Mouse (Mus musculus) embryonic facial prominence, embryonic 13.5 days (tissue): ENCODE measurements at regions not wholly inside any gene's neighbourhood (a gene's known extent, or its start where the extent isn't known, plus 50 kb on each side); places are given as distances from the start of the nearest gene placed in this dataset.

Experiments
- ATAC-seq: fragments of 200-750 bp; cut with Nextera tagmentation; 2 replicates; pipeline ENCODE4 v1.8.0; 2017; ENCODE audit warnings: low read depth; ENCODE audit not compliant: insufficient number of reproducible peaks, insufficient read depth, low FRiP score, low TSS enrichment
- H3K27ac ChIP-seq: fragments of 300-500 bp; sonication (generic); 2 replicates; pipeline ENCODE4 v1.5.1; 2015; ENCODE audit warnings: moderate library complexity, mild to moderate bottlenecking, inconsistent platforms
- H3K27me3 ChIP-seq: fragments of 300-500 bp; sonication (generic); 2 replicates; pipeline ENCODE4 v1.6.1; 2015; ENCODE audit warnings: mild to moderate bottlenecking, inconsistent platforms
- H3K36me3 ChIP-seq: fragments of 300-500 bp; sonication (generic); 2 replicates; pipeline ENCODE4 v1.6.1; 2015; ENCODE audit warnings: mild to moderate bottlenecking, inconsistent platforms
- H3K4me1 ChIP-seq: fragments of 300-500 bp; sonication (generic); 2 replicates; pipeline ENCODE4 v1.6.1; 2015; ENCODE audit warnings: inconsistent platforms
- H3K4me2 ChIP-seq: fragments of 300-500 bp; sonication (generic); 2 replicates; pipeline ENCODE4 v1.6.1; 2015; ENCODE audit warnings: moderate library complexity, mild to moderate bottlenecking, inconsistent platforms
- H3K4me3 ChIP-seq: fragments of 300-500 bp; sonication (generic); 2 replicates; pipeline ENCODE4 v1.5.1; 2015; ENCODE audit warnings: mild to moderate bottlenecking, inconsistent platforms
- H3K9ac ChIP-seq: fragments of 300-500 bp; sonication (generic); 2 replicates; pipeline ENCODE4 v1.6.1; 2015; ENCODE audit warnings: mild to moderate bottlenecking, inconsistent platforms
- H3K9me3 ChIP-seq: fragments of 300-500 bp; sonication (generic); 2 replicates; pipeline ENCODE4 v1.6.1; 2016; ENCODE audit warnings: inconsistent platforms
- WGBS: fragments of 180-500 bp; shearing (Covaris S2); methylation state at CpG from one replicate; pipeline ENCODE4 v1.1.7; 2015; ENCODE audit warnings: mixed read lengths; 5-methylcytosine and 5-hydroxymethylcytosine counted together

DNA sequence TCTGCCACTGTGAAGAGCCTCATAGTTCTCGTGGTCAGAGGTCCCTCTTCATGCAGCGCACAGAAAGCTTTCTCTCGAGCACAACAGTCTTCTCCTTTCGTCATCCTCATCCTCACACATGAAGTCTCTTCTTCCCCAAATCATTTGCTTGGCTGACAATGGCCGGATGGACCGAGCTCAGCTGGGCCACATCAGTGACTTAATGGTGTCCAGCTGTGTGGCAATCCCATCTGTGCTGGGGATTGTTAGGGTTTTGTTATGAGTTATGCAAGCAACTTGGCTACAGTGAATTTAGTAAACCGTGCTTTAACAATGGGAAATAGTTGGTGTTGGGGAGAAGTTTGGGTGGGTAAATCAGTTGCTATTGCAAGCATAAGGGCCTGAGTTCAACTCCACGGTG, 458.4 kb downstream of the Tcerg1l start:
- WGBS: 62% methylated on average over 8 of the region's 8 CpGs

DNA sequence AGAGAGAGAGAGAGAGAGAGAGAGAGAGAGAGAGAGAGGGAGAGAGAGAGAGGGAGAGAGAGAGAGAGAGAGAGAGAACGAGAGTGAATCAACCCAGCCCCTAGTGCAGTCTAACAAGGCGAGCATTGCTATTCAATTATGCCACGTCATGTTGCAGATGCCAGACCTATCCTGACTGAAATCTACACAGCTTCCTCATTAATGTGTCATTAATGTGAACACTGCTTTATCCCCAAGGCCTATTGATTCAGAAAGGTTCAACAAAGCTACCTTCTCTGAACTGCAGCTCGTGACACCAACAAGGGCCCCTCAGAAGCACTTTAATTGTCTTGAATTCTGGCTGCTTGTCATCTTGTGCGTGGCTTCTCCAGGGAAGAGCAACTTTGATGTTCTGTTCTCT, 457.4 kb downstream of the Tcerg1l start:
- H3K9ac ChIP-seq: no peak overlapping the region
- H3K9me3 ChIP-seq: no peaks in the 10 kb centered on the region
- H3K4me3 ChIP-seq: no peak overlapping the region
- 48% methylated on average over 5 of the region's 5 CpGs for WGBS
- no peaks in the 10 kb centered on the region for H3K27me3 ChIP-seq
- no peak overlapping the region for H3K27ac ChIP-seq
- H3K4me1 ChIP-seq: no peaks in the 10 kb centered on the region
- no peaks in the 10 kb centered on the region for H3K36me3 ChIP-seq
- no peak overlapping the region for H3K4me2 ChIP-seq
- no peak for ATAC-seq

More for the DNA sequence above, 458.4 kb downstream of the Tcerg1l start:
- no peak overlapping the region for H3K4me2 ChIP-seq
- H3K9me3 ChIP-seq: no peaks in the 10 kb centered on the region
- no peaks in the 10 kb centered on the region for H3K4me1 ChIP-seq
- no peak overlapping the region for H3K27ac ChIP-seq
- ATAC-seq: no peak
- H3K4me3 ChIP-seq: no peak overlapping the region
- no peaks in the 10 kb centered on the region for H3K27me3 ChIP-seq
- no peaks in the 10 kb centered on the region for H3K36me3 ChIP-seq
- no peak overlapping the region for H3K9ac ChIP-seq

DNA sequence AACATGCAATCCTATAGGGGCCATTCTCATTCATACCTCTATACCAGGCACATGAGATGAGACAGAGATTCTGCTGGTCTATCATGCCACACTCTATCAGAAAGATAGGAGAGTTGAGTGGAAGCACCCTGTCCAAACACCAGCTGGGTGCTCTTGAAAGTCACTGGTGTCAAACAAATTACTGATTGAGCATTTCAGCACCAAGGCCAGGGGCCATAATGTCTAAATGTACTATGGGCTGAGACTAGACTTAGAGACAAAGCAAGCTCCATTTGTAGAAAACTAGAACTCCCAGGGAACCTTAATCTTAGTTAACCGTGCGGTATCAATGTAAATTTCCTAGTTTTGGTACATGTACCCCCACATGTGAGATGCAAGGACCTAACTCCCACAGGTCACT, 452.5 kb downstream of the Tcerg1l start:
- no peak overlapping the region for H3K9ac ChIP-seq
- ATAC-seq: no peak
- WGBS: 89% methylated on average over 2 of the region's 2 CpGs
- no peak overlapping the region for H3K27ac ChIP-seq
- no peaks in the 10 kb centered on the region for H3K4me1 ChIP-seq
- no peaks in the 10 kb centered on the region for H3K27me3 ChIP-seq
- no peaks in the 10 kb centered on the region for H3K36me3 ChIP-seq
- H3K4me2 ChIP-seq: no peak overlapping the region
- no peak overlapping the region for H3K4me3 ChIP-seq
- H3K9me3 ChIP-seq: no peaks in the 10 kb centered on the region

DNA sequence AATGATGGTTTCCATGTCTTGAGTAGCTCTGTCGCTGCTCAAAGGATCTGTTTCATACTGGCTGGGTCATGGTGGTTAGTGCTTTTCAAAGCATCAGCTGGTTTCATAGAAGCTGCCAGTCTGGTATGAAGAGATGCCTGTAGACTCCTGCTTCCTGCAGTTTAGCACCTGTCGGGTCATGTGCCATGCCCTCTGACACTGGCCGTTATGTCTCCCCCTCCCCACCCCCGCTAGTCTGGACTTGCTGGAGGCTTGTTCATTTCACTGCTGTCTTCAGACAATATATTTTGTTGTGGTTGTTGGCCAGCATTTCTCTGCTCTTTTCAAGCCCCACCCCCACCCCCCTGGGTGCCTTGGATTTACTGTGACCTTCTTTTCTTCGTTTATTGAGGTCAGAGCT, 450.1 kb downstream of the Tcerg1l start:
- Histone ChIP-seq H3K27me3 (no peaks in the 10 kb centered on the region), H3K4me3 (no peak overlapping the region), H3K9me3 (no peaks in the 10 kb centered on the region), H3K4me1 (no peaks in the 10 kb centered on the region), H3K27ac (no peak overlapping the region), H3K9ac (no peak overlapping the region), H3K4me2 (no peak overlapping the region), H3K36me3 (no peaks in the 10 kb centered on the region)
- 30% methylated on average over 5 of the region's 5 CpGs for WGBS
- ATAC-seq: no peak

DNA sequence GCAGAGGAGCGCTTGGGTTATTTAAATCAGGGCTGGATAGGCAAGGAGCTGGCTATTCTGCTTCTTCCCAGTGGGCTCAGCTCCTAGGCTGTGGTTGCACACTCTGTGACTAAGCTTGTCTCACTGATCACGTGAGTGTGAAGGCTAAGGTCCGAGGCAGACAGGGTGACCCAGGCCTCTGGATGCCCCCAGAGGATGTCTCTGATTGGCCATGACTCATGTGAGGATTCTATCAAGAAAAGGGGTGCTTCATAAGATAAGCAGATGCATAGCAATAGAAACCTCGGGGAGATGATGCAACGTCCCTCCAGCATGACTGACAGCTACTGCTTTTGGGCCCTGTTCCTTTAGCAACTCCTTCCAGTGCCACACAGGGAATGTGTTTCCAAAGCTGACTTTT, 440.2 kb downstream of the Tcerg1l start:
- Histone ChIP-seq H3K27ac (no peak overlapping the region), H3K9ac (no peak overlapping the region), H3K9me3 (no peaks in the 10 kb centered on the region), H3K27me3 (no peaks in the 10 kb centered on the region), H3K4me2 (no peak overlapping the region), H3K4me3 (no peak overlapping the region), H3K36me3 (no peaks in the 10 kb centered on the region), H3K4me1 (no peaks in the 10 kb centered on the region)
- no peak for ATAC-seq
- 70% methylated on average over 5 of the region's 5 CpGs for WGBS

DNA sequence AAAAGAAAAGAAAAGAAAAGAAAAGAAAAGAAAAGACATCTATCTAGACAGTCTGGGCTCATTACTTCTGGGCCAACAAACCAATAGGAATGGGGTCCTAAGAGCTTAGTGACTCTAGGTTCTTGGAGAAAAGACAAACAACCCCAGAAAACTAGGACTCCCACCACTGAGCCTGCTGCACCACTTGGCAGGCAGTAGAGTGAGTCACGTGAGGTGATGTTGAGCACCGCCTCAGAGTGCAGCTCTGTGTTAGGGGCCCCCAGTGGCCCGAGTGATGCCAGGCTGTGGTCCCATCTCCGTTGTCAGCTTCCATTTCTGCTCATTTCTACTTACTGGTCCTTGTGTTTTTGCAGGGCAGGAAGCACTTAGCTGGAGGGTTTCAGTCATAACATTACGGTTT, 439.7 kb downstream of the Tcerg1l start:
- H3K4me3 ChIP-seq: no peak overlapping the region
- no peaks in the 10 kb centered on the region for H3K4me1 ChIP-seq
- no peak overlapping the region for H3K9ac ChIP-seq
- ATAC-seq: no peak
- H3K36me3 ChIP-seq: no peaks in the 10 kb centered on the region
- 78% methylated on average over 5 of the region's 5 CpGs for WGBS
- H3K4me2 ChIP-seq: no peak overlapping the region
- no peaks in the 10 kb centered on the region for H3K9me3 ChIP-seq
- no peak overlapping the region for H3K27ac ChIP-seq
- H3K27me3 ChIP-seq: no peaks in the 10 kb centered on the region

DNA sequence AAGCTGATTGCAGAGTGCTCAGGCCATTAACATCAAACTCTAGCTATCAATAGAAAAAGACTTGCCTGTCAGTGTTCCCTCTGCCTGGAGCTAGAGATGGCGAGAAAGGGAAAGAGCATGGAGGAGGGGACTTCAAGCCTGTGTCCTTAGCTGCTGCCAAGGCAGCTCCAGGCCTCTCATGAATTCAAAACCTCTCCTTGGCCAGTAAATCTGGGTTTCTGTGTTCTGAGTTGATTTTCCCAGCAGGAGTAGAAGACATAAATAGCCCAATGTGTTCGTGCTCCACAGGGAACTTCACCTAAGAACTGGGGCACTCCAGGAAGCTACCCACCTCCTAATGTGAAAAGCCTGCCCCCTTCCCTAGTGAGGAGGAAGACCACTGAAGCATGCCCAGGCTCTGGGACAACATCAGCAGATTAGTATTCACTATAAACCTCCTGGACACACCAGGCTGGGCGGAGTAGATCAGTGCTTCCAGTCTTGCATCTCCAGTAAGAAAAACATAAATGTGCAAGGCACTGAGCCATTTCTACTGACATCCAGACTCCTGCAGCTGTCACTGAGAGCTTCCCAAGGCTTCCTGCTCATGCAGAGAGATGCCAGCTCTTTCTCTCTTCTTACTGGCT, 433.9 kb downstream of the Tcerg1l start:
- Histone ChIP-seq H3K4me1 (no peaks in the 10 kb centered on the region; the same call in 1 of the 2 replicates), H3K4me2 (no peak overlapping the region), H3K9me3 (no peaks in the 10 kb centered on the region), H3K27me3 (peaks cover 4% of the 10 kb centered on the region; the same call in 1 of the 2 replicates), H3K27ac (no peak overlapping the region), H3K36me3 (no peaks in the 10 kb centered on the region), H3K9ac (no peak overlapping the region), H3K4me3 (no peak overlapping the region)
- 45% methylated on average over 3 of the region's 3 CpGs for WGBS
- no peak for ATAC-seq

DNA sequence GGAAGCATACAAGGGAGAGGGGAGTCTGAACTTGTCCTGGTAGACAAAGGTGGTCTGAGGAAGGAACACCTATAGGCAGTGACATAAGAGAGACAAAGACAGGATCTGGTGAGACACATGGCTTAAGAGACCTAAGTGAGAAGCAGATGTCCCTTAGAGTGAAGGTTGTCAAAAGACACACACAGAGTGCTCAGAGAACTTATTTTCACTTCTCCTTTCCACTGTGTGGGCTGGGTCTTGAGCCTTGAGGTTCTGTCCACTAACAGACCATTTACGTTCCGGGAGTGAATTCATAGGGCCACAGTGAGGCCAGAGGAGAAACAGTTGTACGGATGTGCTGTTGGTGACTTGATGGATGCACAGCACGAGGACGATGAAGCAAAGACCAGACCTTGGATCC, 422.8 kb downstream of the Tcerg1l start:
- H3K4me1 ChIP-seq: no peaks in the 10 kb centered on the region
- no peaks in the 10 kb centered on the region for H3K36me3 ChIP-seq
- no peak overlapping the region for H3K9ac ChIP-seq
- no peaks in the 10 kb centered on the region for H3K9me3 ChIP-seq
- ATAC-seq: no peak
- H3K27ac ChIP-seq: no peak overlapping the region
- H3K27me3 ChIP-seq: no peaks in the 10 kb centered on the region
- H3K4me3 ChIP-seq: no peak overlapping the region
- no peak overlapping the region for H3K4me2 ChIP-seq
- WGBS: 91% methylated on average over 5 of the region's 5 CpGs

DNA sequence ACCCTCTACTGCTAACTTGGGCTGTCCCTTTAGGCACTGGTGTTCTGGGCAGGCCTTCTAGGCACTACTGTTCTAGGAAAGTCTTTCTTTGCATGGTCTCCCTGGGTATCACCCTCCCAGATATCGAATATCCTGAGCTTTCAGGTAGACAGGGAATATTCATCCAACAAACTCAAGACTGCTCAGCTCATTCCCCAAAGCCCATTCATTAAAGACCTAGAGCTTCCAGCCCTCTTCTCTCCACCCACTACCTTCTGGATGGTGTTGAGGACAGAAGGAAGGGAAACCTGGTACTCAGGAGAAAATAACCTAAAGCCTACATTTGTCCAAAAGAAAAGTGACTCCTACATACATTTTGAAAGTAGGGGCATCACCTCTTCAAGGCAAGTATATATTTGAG, 420.0 kb downstream of the Tcerg1l start:
- H3K36me3 ChIP-seq: no peaks in the 10 kb centered on the region
- H3K9ac ChIP-seq: no peak overlapping the region
- no peak for ATAC-seq
- no peaks in the 10 kb centered on the region for H3K27me3 ChIP-seq
- WGBS: 67% methylated on average over 1 of the region's 1 CpGs
- H3K27ac ChIP-seq: no peak overlapping the region
- H3K4me3 ChIP-seq: no peak overlapping the region
- no peak overlapping the region for H3K4me2 ChIP-seq
- H3K4me1 ChIP-seq: no peaks in the 10 kb centered on the region
- H3K9me3 ChIP-seq: no peaks in the 10 kb centered on the region

DNA sequence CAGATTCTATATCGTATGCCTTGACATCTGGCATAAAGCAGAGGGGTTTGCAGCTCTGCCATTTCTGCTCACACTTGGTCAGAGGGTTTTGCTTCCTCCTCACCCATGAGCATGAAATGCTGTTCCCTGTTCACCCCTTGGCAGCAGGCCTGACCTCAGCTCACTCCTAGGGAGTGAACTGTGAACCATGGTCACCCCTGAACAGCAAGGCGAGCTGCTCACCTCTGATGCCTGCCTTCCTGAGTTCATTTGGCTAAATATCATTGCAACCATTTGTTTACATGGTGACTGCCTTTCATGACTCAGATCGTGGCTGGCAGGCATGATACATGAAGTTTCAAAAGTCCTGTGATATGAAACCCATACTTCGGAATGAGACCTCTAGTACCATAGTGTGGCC, 418.2 kb downstream of the Tcerg1l start:
- no peak for ATAC-seq
- no peak overlapping the region for H3K4me3 ChIP-seq
- no peak overlapping the region for H3K27ac ChIP-seq
- H3K9me3 ChIP-seq: no peaks in the 10 kb centered on the region
- H3K27me3 ChIP-seq: 0 out of 2 replicates have a peak, but pooled peaks cover 3% of the 10 kb centered on the region
- no peaks in the 10 kb centered on the region for H3K4me1 ChIP-seq
- H3K4me2 ChIP-seq: no peak overlapping the region
- H3K36me3 ChIP-seq: no peaks in the 10 kb centered on the region
- no peak overlapping the region for H3K9ac ChIP-seq
- 81% methylated on average over 4 of the region's 4 CpGs for WGBS

DNA sequence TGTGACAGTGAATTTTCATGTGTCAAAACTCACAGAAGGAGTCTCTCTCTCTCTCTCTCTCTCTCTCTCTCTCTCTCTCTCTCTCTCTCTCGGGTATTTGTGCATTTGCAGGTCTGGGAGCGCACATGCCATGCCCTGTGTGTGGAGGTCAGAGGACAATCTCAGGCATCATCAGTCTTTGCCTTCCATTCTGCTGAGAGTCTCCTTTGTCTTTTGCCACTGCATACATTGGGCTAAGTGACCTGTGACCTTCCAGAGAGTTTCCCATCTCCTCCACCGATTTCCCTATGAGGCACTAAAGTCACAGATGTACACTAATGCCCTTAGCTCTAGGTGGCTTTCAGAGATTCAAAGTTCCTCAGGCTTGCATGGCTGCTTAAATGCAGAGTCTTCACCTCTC, 391.7 kb downstream of the Tcerg1l start:
- H3K27me3 ChIP-seq: peaks cover 5% of the 10 kb centered on the region; the same call in 1 of the 2 replicates
- no peak for ATAC-seq
- H3K9me3 ChIP-seq: no peaks in the 10 kb centered on the region
- H3K36me3 ChIP-seq: no peaks in the 10 kb centered on the region
- no peak overlapping the region for H3K27ac ChIP-seq
- no peak overlapping the region for H3K9ac ChIP-seq
- WGBS: 36% methylated on average over 3 of the region's 3 CpGs
- H3K4me1 ChIP-seq: peaks cover 8% of the 10 kb centered on the region; the same call in 1 of the 2 replicates
- no peak overlapping the region for H3K4me3 ChIP-seq
- no peak overlapping the region for H3K4me2 ChIP-seq

DNA sequence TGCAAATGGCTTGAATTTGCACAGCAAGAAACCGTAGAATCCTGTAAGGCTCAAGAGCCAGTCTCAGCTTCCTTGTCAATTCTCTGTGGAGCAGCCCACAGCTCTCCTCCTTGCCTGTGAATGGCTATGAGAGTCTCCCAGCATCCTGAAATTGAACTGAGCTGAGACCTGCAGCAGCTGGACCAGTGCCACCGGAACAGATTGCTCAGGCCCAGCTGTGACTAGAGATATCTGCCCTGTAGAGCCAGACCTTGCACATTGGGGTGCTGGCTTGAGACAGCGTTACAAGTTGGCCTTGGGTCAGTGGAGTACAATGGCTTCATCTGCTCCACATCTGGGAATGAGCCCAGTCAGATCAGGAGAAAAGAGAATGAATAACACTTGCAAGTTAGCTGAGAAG, 390.6 kb downstream of the Tcerg1l start:
- WGBS: 58% methylated on average over 3 of the region's 3 CpGs
- H3K36me3 ChIP-seq: no peaks in the 10 kb centered on the region
- no peak for ATAC-seq
- peaks cover 5% of the 10 kb centered on the region; the same call in 1 of the 2 replicates for H3K27me3 ChIP-seq
- no peaks in the 10 kb centered on the region for H3K9me3 ChIP-seq
- no peak overlapping the region for H3K4me2 ChIP-seq
- H3K9ac ChIP-seq: no peak overlapping the region
- no peak overlapping the region for H3K4me3 ChIP-seq
- no peak overlapping the region for H3K27ac ChIP-seq
- H3K4me1 ChIP-seq: peaks cover 8% of the 10 kb centered on the region; the same call in 1 of the 2 replicates
